Mouse (Mus musculus): ENCODE measurements around the gene Kpna4. TPM values are rescaled to one million over a fixed set of nuclear protein-coding genes. Genes with fewer than 3 reads are reported as not detected.

Gene Kpna4
- polyA plus RNA-seq, 1 experiment from 2014 or later: 27.0 TPM

DNA sequence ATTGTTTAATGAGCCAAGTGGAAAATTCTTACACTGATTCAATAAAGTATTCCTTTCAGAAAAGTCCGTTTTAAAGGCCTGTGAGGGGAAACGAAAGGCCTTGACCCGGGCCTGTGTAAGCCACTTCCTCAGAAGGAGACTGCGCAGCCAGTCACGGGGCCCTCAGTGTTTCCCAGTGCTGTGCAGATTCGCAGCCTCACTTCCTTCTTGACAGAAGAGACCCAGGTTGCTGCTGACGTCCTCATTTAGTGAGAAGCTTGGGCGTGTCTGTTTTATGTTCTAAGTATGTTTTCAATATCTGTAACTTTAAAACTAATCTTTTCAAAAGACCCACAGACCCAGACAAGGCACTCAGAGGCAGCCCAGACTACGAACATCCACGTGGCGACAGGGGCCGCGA lies 29.6 kb upstream of the Kpna4 start:
- no peak for ATAC-seq
- Histone ChIP-seq H3K27ac (ENCODE audit: low read depth, low read length) (no peak overlapping the region), H3K9me3 (ENCODE audit: control insufficient read depth, low read length) (no peaks in the 10 kb centered on the region), H3K4me2 (ENCODE audit: low read length) (no peak overlapping the region), H3K36me3 (ENCODE audit: control insufficient read depth, insufficient read depth, low read length) (no peaks in the 10 kb centered on the region), H3K4me3 (ENCODE audit: low read length) (no peak overlapping the region), H3K27me3 (replicated peaks; ENCODE audit: control insufficient read depth, insufficient read depth, low read length) (no peaks in the 10 kb centered on the region), H3K9ac (ENCODE audit: low read depth, low read length) (no peak overlapping the region), H3K4me1 (ENCODE audit: control insufficient read depth, insufficient read depth, low read depth, low read length) (no peaks in the 10 kb centered on the region)
- 79% methylated on average over 13 of the region's 13 CpGs for WGBS

DNA sequence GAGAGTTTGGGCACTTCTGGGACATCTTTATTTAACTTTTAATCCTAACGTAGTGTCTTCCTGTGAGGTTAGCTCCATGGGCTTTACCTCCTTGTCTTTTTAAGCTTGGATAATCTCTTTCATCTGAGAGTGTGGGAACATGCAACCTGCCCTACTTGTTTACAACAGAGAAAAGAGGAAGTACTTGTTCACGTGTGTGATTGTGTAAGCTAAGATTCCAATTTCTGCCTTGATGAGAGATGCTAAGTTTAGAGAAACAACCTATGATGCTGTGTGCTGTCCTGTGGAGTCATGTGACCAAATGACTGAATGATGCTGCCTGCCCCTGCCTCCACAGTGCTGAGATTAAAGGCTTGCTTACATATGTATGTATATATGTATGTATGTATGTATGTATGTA lies 27.8 kb upstream of the Kpna4 start:
- H3K4me2 ChIP-seq (ENCODE audit: low read length): no peak overlapping the region
- no peaks in the 10 kb centered on the region for H3K36me3 ChIP-seq (ENCODE audit: control insufficient read depth, insufficient read depth, low read length)
- no peak overlapping the region for H3K27ac ChIP-seq (ENCODE audit: low read depth, low read length)
- no peak overlapping the region for H3K9ac ChIP-seq (ENCODE audit: low read depth, low read length)
- H3K9me3 ChIP-seq (ENCODE audit: control insufficient read depth, low read length): no peaks in the 10 kb centered on the region
- H3K4me1 ChIP-seq (ENCODE audit: control insufficient read depth, insufficient read depth, low read depth, low read length): no peaks in the 10 kb centered on the region
- no peak for ATAC-seq
- H3K27me3 ChIP-seq (replicated peaks; ENCODE audit: control insufficient read depth, insufficient read depth, low read length): no peaks in the 10 kb centered on the region
- whole genome bisulfite sequencing: 86% methylated on average over 2 of the region's 2 CpGs
- H3K4me3 ChIP-seq (ENCODE audit: low read length): no peak overlapping the region

DNA sequence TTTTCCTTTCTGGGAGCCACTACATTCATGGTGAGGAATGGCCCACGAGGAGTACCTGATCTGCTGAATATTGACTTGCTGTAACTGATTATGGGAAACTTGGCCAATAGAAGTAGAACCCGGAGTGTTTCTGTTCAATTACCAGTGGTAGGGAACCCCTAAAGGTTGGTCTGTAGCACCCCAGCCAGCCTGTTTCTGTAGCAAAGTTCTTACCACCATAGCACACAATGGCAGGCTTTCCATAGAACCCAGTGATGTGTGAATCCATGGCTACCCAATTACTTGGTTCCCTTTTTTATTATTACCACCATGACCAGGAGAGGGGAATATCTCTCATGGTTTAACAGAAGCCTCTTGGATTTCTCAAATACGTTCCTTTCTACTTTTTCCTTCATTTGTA lies 24.0 kb upstream of the Kpna4 start:
- no peaks in the 10 kb centered on the region for H3K4me1 ChIP-seq (ENCODE audit: control insufficient read depth, insufficient read depth, low read depth, low read length)
- no peaks in the 10 kb centered on the region for H3K36me3 ChIP-seq (ENCODE audit: control insufficient read depth, insufficient read depth, low read length)
- H3K9me3 ChIP-seq (ENCODE audit: control insufficient read depth, low read length): no peaks in the 10 kb centered on the region
- H3K4me2 ChIP-seq (ENCODE audit: low read length): no peak overlapping the region
- no peak for ATAC-seq
- no peak overlapping the region for H3K9ac ChIP-seq (ENCODE audit: low read depth, low read length)
- H3K27ac ChIP-seq (ENCODE audit: low read depth, low read length): no peak overlapping the region
- no peaks in the 10 kb centered on the region for H3K27me3 ChIP-seq (replicated peaks; ENCODE audit: control insufficient read depth, insufficient read depth, low read length)
- WGBS: 90% methylated on average over 3 of the region's 3 CpGs
- no peak overlapping the region for H3K4me3 ChIP-seq (ENCODE audit: low read length)

DNA sequence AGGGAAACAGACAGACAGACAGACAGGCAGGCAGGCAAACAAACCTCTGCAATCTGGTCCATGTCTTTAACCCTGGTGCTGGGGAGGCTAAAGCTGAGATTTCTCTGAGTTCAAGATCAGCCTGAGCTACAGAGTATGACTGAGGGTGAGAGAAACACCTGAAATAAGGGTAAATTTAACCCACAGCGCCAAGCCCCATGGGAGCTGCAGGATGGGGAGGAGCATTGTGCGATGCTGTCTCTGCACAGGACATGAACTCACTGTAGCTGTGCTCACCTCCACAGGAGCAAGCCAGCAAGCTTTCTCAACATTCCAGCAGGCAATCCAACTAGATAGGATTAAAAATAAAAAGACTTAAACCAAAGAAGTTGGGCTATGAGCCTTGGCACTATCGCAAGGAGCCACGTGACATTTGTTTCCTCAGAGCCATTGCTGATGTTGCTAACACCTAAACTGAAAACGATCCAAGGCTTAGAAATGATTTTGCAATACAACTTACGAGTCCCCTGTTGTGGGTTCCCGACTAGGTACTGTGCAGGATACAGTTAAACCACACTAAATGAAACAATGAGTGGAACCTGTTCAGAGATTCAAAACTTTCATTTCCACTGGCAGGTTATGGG lies 15.6 kb upstream of the Kpna4 start:
- Histone ChIP-seq H3K36me3 (ENCODE audit: control insufficient read depth, insufficient read depth, low read length) (no peaks in the 10 kb centered on the region), H3K4me3 (ENCODE audit: low read length) (no peak overlapping the region), H3K4me2 (ENCODE audit: low read length) (no peak overlapping the region), H3K27me3 (replicated peaks; ENCODE audit: control insufficient read depth, insufficient read depth, low read length) (no peaks in the 10 kb centered on the region), H3K9ac (ENCODE audit: low read depth, low read length) (no peak overlapping the region), H3K9me3 (ENCODE audit: control insufficient read depth, low read length) (no peaks in the 10 kb centered on the region; the same call in 1 of the 2 replicates), H3K27ac (ENCODE audit: low read depth, low read length) (no peak overlapping the region), H3K4me1 (ENCODE audit: control insufficient read depth, insufficient read depth, low read depth, low read length) (no peaks in the 10 kb centered on the region)
- ATAC-seq: no peak
- 92% methylated on average over 7 of the region's 7 CpGs for WGBS

DNA sequence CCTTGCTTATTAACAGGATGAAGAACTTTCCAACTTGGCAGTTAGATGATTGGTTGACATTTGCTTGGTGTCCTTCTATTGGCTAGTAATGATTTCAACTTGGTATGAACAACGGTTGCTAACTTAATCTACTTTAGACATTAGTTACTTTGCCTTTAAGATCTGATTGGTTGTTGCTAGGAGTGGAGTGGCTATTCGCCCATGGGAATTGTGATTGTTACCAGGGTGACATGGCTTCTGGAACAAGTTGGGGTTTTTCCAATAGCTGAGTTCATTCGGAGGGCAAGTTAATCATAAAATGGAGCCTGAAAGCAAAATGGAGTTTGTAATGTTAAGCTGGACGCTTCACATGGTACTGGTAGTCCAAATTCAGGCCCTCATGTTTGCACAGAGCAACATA lies 13.9 kb upstream of the Kpna4 start:
- WGBS: 65% methylated on average over 4 of the region's 4 CpGs
- no peaks in the 10 kb centered on the region for H3K4me1 ChIP-seq (ENCODE audit: control insufficient read depth, insufficient read depth, low read depth, low read length)
- H3K36me3 ChIP-seq (ENCODE audit: control insufficient read depth, insufficient read depth, low read length): no peaks in the 10 kb centered on the region
- no peaks in the 10 kb centered on the region; the same call in 1 of the 2 replicates for H3K9me3 ChIP-seq (ENCODE audit: control insufficient read depth, low read length)
- H3K27me3 ChIP-seq (replicated peaks; ENCODE audit: control insufficient read depth, insufficient read depth, low read length): no peaks in the 10 kb centered on the region
- H3K27ac ChIP-seq (ENCODE audit: low read depth, low read length): no peak overlapping the region
- no peak for ATAC-seq
- H3K4me2 ChIP-seq (ENCODE audit: low read length): no peak overlapping the region
- H3K9ac ChIP-seq (ENCODE audit: low read depth, low read length): no peak overlapping the region
- H3K4me3 ChIP-seq (ENCODE audit: low read length): no peak overlapping the region

DNA sequence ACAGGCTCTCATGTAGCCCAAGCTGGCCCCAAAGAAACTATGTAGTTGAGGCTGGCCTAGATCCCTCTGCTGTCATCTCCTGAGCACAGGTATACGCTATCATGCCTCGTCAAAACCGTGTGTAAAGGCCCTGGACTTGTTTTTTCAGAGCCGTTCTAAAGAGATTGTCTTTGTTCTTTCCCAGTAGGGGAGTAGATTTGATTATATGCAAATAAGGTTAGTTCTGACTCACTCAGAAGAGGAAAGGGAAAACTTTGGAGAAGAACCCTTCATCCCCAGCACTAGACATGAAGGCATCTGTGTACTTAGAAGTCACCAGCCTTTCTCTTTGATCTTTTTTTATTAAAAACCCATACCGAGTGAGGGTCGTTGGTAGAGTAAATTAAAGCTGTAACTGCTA lies 9.1 kb upstream of the Kpna4 start:
- no peak overlapping the region for H3K4me3 ChIP-seq (ENCODE audit: low read length)
- H3K4me2 ChIP-seq (ENCODE audit: low read length): no peak overlapping the region
- no peaks in the 10 kb centered on the region for H3K4me1 ChIP-seq (ENCODE audit: control insufficient read depth, insufficient read depth, low read depth, low read length)
- no peaks in the 10 kb centered on the region for H3K9me3 ChIP-seq (ENCODE audit: control insufficient read depth, low read length)
- WGBS: 78% methylated on average over 6 of the region's 6 CpGs
- no peak overlapping the region for H3K9ac ChIP-seq (ENCODE audit: low read depth, low read length)
- no peaks in the 10 kb centered on the region for H3K36me3 ChIP-seq (ENCODE audit: control insufficient read depth, insufficient read depth, low read length)
- no peak overlapping the region for H3K27ac ChIP-seq (ENCODE audit: low read depth, low read length)
- H3K27me3 ChIP-seq (replicated peaks; ENCODE audit: control insufficient read depth, insufficient read depth, low read length): no peaks in the 10 kb centered on the region
- no peak for ATAC-seq

DNA sequence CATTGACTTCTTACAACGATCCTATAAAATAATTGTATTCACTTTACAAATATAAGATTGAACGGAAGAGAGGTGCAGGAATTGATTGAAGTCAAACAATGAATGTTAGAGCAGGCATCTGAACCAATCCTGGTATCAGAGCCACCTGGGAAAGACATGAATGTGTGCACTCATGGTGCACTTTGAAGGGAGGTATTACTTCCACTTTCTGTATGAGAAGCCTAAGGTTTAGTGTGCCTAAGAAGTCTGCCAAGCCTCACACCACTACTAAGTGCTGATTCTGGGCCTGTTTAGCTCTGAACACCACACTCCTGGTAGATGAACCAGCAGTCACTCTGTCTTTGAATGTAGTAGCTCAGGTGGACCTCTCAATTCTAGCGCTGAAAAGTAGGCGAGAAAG lies 4.1 kb upstream of the Kpna4 start:
- 86% methylated on average over 4 of the region's 4 CpGs for WGBS
- no peaks in the 10 kb centered on the region for H3K27me3 ChIP-seq (replicated peaks; ENCODE audit: control insufficient read depth, insufficient read depth, low read length)
- no peaks in the 10 kb centered on the region for H3K36me3 ChIP-seq (ENCODE audit: control insufficient read depth, insufficient read depth, low read length)
- H3K9ac ChIP-seq (ENCODE audit: low read depth, low read length): no peak overlapping the region
- H3K4me1 ChIP-seq (ENCODE audit: control insufficient read depth, insufficient read depth, low read depth, low read length): peaks cover 4% of the 10 kb centered on the region; the same call in 1 of the 2 replicates
- H3K4me2 ChIP-seq (ENCODE audit: low read length): no peak overlapping the region
- no peak for ATAC-seq
- H3K27ac ChIP-seq (ENCODE audit: low read depth, low read length): no peak overlapping the region
- no peak overlapping the region for H3K4me3 ChIP-seq (ENCODE audit: low read length)
- no peaks in the 10 kb centered on the region for H3K9me3 ChIP-seq (ENCODE audit: control insufficient read depth, low read length)

DNA sequence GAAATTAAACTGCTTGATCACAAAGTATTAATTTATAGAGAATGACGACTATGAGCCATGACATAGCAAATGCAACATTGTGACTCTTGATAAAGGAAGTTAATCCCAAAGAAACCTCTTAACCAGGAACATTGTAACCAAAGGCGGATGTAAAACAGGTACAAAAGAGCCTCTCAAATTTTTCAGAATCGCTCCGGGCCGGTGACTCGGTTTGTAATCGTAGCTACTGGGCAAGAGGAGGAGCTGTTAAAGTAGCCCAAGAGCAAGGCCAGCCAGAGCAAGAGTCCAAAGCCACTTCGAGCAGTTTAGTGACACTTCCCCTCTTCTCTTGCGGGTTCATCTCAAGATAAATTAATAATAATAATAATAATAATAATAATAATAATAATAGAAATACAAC lies 780 bp upstream of the Kpna4 start:
- H3K9ac ChIP-seq (ENCODE audit: low read depth, low read length): peak overlapping the region; percentile 99

DNA sequence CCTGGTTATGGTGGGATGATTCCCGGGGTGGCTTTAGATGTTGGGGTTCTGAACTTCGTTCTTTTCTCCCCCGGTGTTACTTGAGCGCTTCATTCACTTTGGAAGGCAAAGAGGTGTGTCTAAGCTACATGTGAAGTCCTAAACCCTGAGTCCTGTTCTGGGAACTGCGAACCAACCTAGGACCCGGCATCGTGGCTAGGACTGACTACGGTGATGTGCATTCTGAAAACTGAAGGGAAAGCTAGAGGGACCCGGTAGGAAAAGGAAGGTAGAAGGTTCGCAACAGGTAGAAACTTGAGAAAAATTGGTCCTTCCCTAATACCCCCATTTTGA lies 399 bp upstream of the Kpna4 start:
- Histone ChIP-seq H3K4me3 (ENCODE audit: low read length) (peak overlapping the region; percentile 96), H3K4me2 (ENCODE audit: low read length) (peak overlapping the region; percentile 91), H3K27me3 (replicated peaks; ENCODE audit: control insufficient read depth, insufficient read depth, low read length) (no peaks in the 10 kb centered on the region), H3K9ac (ENCODE audit: low read depth, low read length) (peak overlapping the region; percentile 99), H3K4me1 (ENCODE audit: control insufficient read depth, insufficient read depth, low read depth, low read length) (peaks cover 15% of the 10 kb centered on the region), H3K36me3 (ENCODE audit: control insufficient read depth, insufficient read depth, low read length) (no peaks in the 10 kb centered on the region), H3K9me3 (ENCODE audit: control insufficient read depth, low read length) (no peaks in the 10 kb centered on the region), H3K27ac (ENCODE audit: low read depth, low read length) (peak overlapping the region; percentile 68)
- peak; percentile 67; the same call in 1 of the 2 replicates for ATAC-seq
- WGBS: 1% methylated on average over 10 of the region's 10 CpGs

More for the DNA sequence above, 780 bp upstream of the Kpna4 start:
- peak overlapping the region; percentile 91 for H3K4me2 ChIP-seq (ENCODE audit: low read length)
- WGBS: 6% methylated on average over 9 of the region's 9 CpGs
- peaks cover 15% of the 10 kb centered on the region for H3K4me1 ChIP-seq (ENCODE audit: control insufficient read depth, insufficient read depth, low read depth, low read length)
- no peaks in the 10 kb centered on the region for H3K9me3 ChIP-seq (ENCODE audit: control insufficient read depth, low read length)
- peak overlapping the region; percentile 96 for H3K4me3 ChIP-seq (ENCODE audit: low read length)
- ATAC-seq: no peak
- H3K27ac ChIP-seq (ENCODE audit: low read depth, low read length): no peak overlapping the region
- no peaks in the 10 kb centered on the region for H3K27me3 ChIP-seq (replicated peaks; ENCODE audit: control insufficient read depth, insufficient read depth, low read length)
- H3K36me3 ChIP-seq (ENCODE audit: control insufficient read depth, insufficient read depth, low read length): no peaks in the 10 kb centered on the region
